Mouse (Mus musculus) spleen, adult 2 months (tissue): ENCODE results near the gene Cib4. TPM values are rescaled to one million over a fixed set of nuclear protein-coding genes. Genes with fewer than 3 reads are reported as not detected.

Source experiments
- DNase-seq, 2 experiments: peaks; one replicate each; pipeline versions ENCODE4 v3.0.0 to v3.0.0-alpha.2; 2012 to 2021; ENCODE audit warnings: low spot score in 2 of 2, low read depth in 1 of 2
- H3K27ac ChIP-seq: fragments of 200-500 bp; 2 replicates; pipeline ENCODE4 v1.5.1; 2012; ENCODE audit warnings: low read length, inconsistent platforms; ENCODE audit not compliant: insufficient read depth
- H3K27me3 ChIP-seq: fragments of 200-500 bp; 2 replicates; pipeline ENCODE4 v1.6.1; 2012; ENCODE audit warnings: mild to moderate bottlenecking, moderate library complexity, low read length, inconsistent platforms; ENCODE audit not compliant: control insufficient read depth, insufficient read depth
- H3K36me3 ChIP-seq: fragments of 200-500 bp; 2 replicates; pipeline ENCODE4 v1.6.1; 2012; ENCODE audit warnings: mild to moderate bottlenecking, low read length, inconsistent platforms; ENCODE audit not compliant: control insufficient read depth, insufficient read depth
- H3K4me1 ChIP-seq: fragments of 200-500 bp; 2 replicates; pipeline ENCODE4 v1.6.1; 2011; ENCODE audit warnings: inconsistent platforms; ENCODE audit not compliant: control insufficient read depth, insufficient read depth, insufficient read length
- H3K4me3 ChIP-seq: fragments of 200-500 bp; 2 replicates; pipeline ENCODE4 v1.5.1; 2011; ENCODE audit warnings: mild to moderate bottlenecking, inconsistent platforms; ENCODE audit not compliant: insufficient read depth, insufficient read length; ENCODE audit errors: extremely low read depth
- CTCF ChIP-seq: fragments of 200-500 bp; IDR thresholded peaks from 2 replicates; pipeline ENCODE4 v1.5.1; 2011; ENCODE audit warnings: mild to moderate bottlenecking, inconsistent platforms; ENCODE audit not compliant: insufficient read depth, insufficient read length, insufficient replicate concordance; ENCODE audit errors: extremely low read depth
- POLR2A ChIP-seq: fragments of 200-500 bp; IDR thresholded peaks from 2 replicates; pipeline ENCODE4 v1.6.1; 2011; ENCODE audit warnings: low read depth, low read length, inconsistent platforms
- WGBS: fragments of 180-500 bp; shearing (Covaris S2); methylation state at CpG from one replicate; pipeline ENCODE4 v1.1.7; 2018; 5-methylcytosine and 5-hydroxymethylcytosine counted together
- polyA plus RNA-seq: library from polyadenylated mRNA; depleted of rRNA; stranded (reverse); fragments of >200 nt; gene quantifications from 2 replicates; pipeline ENCODE4 v1.2.3, GENCODE M21; 2012; rRNA removed

Cib4 gene
- polyA plus RNA-seq = not detected in 2 replicates

DNA sequence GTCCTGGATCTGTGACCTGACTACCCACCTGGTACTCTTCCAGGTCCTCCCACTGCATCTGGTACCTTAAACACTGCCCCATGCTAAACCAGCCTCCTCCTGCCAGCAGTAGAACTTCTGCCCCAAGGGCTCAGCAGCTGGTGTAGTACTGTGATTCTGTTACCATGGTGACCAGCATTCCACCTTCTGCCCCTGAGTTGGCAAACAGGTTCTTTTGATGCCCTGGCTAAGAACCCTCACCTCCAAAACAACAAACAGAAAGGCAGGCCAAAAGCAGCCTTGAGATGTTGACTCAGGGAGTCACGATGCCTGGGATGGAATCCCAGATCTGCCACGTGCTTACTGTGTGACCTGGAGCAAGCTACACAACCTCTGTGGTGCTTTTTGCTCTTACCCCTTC lies at the start of gene Cib4:
TSS of gene Cib4 (minus strand) at position 139 of the 400 bp plus-strand sequence.
- Histone ChIP-seq H3K4me3 (no peak within 1 kb of the TSS), H3K27me3 (no peaks in the 10 kb centered on the region), H3K36me3 (no peaks in the 10 kb centered on the region), H3K4me1 (no peaks in the 10 kb centered on the region), H3K27ac (no peak within 1 kb of the TSS)
- 56% methylated on average over 2 of the region's 2 CpGs for WGBS
- no peak for DNase-seq
- TF ChIP-seq POLR2A = no peak
- TF ChIP-seq CTCF = no peak

DNA sequence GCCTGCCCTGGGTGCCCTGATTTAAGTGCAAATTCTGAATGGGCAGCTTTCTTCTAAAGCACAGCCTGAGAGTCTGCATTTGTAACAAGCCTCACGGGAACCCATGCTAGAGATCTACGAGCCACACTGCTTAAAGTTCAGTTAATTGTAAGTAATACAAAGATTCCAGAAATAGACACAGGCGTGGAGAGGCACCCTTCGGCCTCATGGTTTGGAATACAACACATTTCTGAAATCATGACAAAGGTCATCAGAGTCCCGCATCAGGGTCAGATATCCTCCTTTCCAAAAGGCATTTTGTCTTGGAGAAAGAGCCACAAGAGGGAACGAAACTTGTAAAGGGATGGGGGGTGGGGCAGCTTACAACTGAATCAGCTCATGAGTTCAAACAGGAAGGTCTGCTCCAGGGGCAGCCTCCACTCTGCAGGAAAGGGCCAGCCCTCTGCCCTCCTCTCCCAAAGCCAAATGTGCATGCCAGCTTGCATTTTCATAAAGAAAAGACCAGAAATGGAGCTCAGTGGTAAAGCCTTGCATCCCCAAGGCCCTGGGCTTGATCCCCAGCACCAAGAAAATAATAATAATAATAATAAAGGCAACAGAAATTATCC lies 49.4 kb upstream of the Cib4 start:
- Histone ChIP-seq H3K4me3 (no peak overlapping the region), H3K36me3 (no peaks in the 10 kb centered on the region), H3K4me1 (peaks cover 19% of the 10 kb centered on the region), H3K27ac (no peak overlapping the region), H3K27me3 (peaks cover 1% of the 10 kb centered on the region; the same call in 1 of the 2 replicates)
- no peak for TF ChIP-seq CTCF
- TF ChIP-seq POLR2A = no peak
- WGBS = 53% methylated on average over 6 of the region's 6 CpGs
- no peak for DNase-seq

- H3K27ac ChIP-seq = no peak overlapping the region; the same call in 1 of the 2 replicates
- peaks cover 5% of the 10 kb centered on the region; the same call in 1 of the 2 replicates for H3K27me3 ChIP-seq
- peaks cover 19% of the 10 kb centered on the region for H3K4me1 ChIP-seq
- no peak for TF ChIP-seq POLR2A
- no peak for TF ChIP-seq CTCF
- WGBS = 35% methylated on average over 10 of the region's 10 CpGs
- DNase-seq = peak; percentile 23 to 41
- no peak overlapping the region for H3K4me3 ChIP-seq
- no peaks in the 10 kb centered on the region for H3K36me3 ChIP-seq
Measured at GRCm38 (mm10) chr5:30593811-30594504, 48.3 kb upstream of the Cib4 start.

- Histone ChIP-seq H3K36me3 (no peaks in the 10 kb centered on the region), H3K27me3 (peaks cover 10% of the 10 kb centered on the region), H3K27ac (no peak overlapping the region), H3K4me1 (peaks cover 25% of the 10 kb centered on the region), H3K4me3 (no peak overlapping the region)
- WGBS = 81% methylated on average over 11 of the region's 11 CpGs
- no peak for DNase-seq
- no peak for TF ChIP-seq CTCF
- no peak for TF ChIP-seq POLR2A
Measured at GRCm38 (mm10) chr5:30593360-30593759, 47.7 kb upstream of the Cib4 start.

GRCm38 (mm10) chr5:30592279-30592980 lies 46.8 kb upstream of the Cib4 start:
- Histone ChIP-seq H3K4me1 (peaks cover 27% of the 10 kb centered on the region), H3K36me3 (no peaks in the 10 kb centered on the region), H3K4me3 (no peak overlapping the region), H3K27ac (no peak overlapping the region), H3K27me3 (peaks cover 14% of the 10 kb centered on the region)
- no peak for DNase-seq
- TF ChIP-seq CTCF (no peak), POLR2A (no peak)
- 88% methylated on average over 11 of the region's 11 CpGs for WGBS

DNA sequence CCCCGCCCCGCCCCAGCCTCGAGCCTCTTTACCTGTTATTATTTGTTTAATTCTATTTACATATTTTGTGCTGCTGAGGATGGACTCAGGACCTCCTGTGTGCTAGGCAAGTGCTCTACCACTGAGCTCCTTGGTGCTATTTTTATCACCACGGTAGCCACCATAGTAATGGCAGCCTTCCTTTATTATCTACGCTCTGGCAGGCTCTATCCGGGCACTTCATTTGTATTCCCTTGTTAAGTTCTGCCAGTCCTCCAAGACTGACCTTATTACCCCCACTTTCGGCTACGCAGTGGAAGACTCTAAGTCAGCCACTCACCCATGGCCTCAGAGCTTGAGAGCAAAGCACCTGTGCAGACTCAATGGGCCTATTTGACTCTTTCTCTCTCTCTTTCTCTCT lies 46.1 kb upstream of the Cib4 start:
- WGBS = 81% methylated on average over 8 of the region's 8 CpGs
- Histone ChIP-seq H3K4me1 (peaks cover 27% of the 10 kb centered on the region), H3K27me3 (peaks cover 14% of the 10 kb centered on the region), H3K27ac (no peak overlapping the region), H3K36me3 (no peaks in the 10 kb centered on the region), H3K4me3 (no peak overlapping the region)
- no peak for TF ChIP-seq POLR2A
- TF ChIP-seq CTCF = no peak
- DNase-seq = no peak
